Mouse (Mus musculus) 416B (cell line): ENCODE measurements at regions not wholly inside any gene's neighbourhood (a gene's known extent, or its start where the extent isn't known, plus 50 kb on each side); places are given as distances from the start of the nearest gene placed in this dataset.

Experiments used
- DNase-seq: peaks from one replicate; pipeline ENCODE4 v3.0.0; 2011; ENCODE audit warnings: low read depth

- no peak for DNase-seq
Observed at GRCm38 (mm10) chr10:36092915-36093314, 381.2 kb upstream of the Amd2 start.

GRCm38 (mm10) chr10:36054681-36055080 is 343.0 kb upstream of the Amd2 start:
- DNase-seq = no peak

GRCm38 (mm10) chr10:36036476-36036875 is 324.8 kb upstream of the Amd2 start:
- DNase-seq = no peak

GRCm38 (mm10) chr10:35998869-35999268 is 287.2 kb upstream of the Amd2 start:
- DNase-seq = peak; percentile 33

- DNase-seq = no peak
Observed at GRCm38 (mm10) chr10:35949056-35949455, 237.4 kb upstream of the Amd2 start.

- DNase-seq = no peak
Observed at GRCm38 (mm10) chr10:35946006-35946405, 234.3 kb upstream of the Amd2 start.

- no peak for DNase-seq
Observed at GRCm38 (mm10) chr10:35943336-35943735, 231.6 kb upstream of the Amd2 start.

GRCm38 (mm10) chr10:35940641-35941040 is 228.9 kb upstream of the Amd2 start:
- DNase-seq = peak; percentile 9
